Mouse (Mus musculus) thymus, adult 2 months (tissue): ENCODE measurements around the gene Rbfox3.

Source experiments
- CTCF ChIP-seq: fragments of 200-500 bp; IDR thresholded peaks from 2 replicates; pipeline ENCODE4 v1.5.1; 2012; ENCODE audit warnings: mild to moderate bottlenecking, control low read depth, low read length, moderate library complexity, borderline replicate concordance; ENCODE audit not compliant: control insufficient read depth, poor library complexity, insufficient read depth; ENCODE audit errors: extremely low read depth
- POLR2A ChIP-seq: fragments of 200-500 bp; IDR thresholded peaks from 2 replicates; pipeline ENCODE4 v1.6.1; 2012; ENCODE audit warnings: mild to moderate bottlenecking, low read length, control low read depth, moderate library complexity; ENCODE audit not compliant: control insufficient read depth, poor library complexity, insufficient read depth; ENCODE audit errors: extremely low read depth

- no peak for TF ChIP-seq CTCF
- no peak for TF ChIP-seq POLR2A
Observed at GRCm38 (mm10) chr11:118504180-118504454, 407.3 kb downstream of the Rbfox3 start.
